Mouse (Mus musculus): ENCODE measurements around the gene Paics. TPM values are rescaled to one million over a fixed set of nuclear protein-coding genes. Genes with fewer than 3 reads are reported as not detected.
"Not testable (repeated sequence)": the region's sequence is repeated elsewhere in the genome, so short reads cannot be mapped to it uniquely, and the experiment has no call there.

Gene Paics
- 244 and 254 TPM in 2 replicates for polyA plus RNA-seq (2014; fragmentation: Nextera tagmentation; extraction: Ambion mirVana)

GRCm38 (mm10) chr5:76951106-76952027 lies at the start of gene Paics, which contains the start of gene Ppat:
TSS of gene Paics (plus strand) at chr5:76951307.
TSS of gene Ppat (minus strand) at chr5:76951578.
- Histone ChIP-seq H3K4me1 (ENCODE audit: control insufficient read depth, insufficient read depth, low read length) (peaks cover 25% of the 10 kb centered on the region), H3K4me3 (ENCODE audit: low read depth, low read length) (peak within 1 kb of the TSS; percentile 70), H3K4me2 (replicated peaks; ENCODE audit: low read depth, low read length) (peak within 1 kb of the TSS; percentile 82), H3K27ac (ENCODE audit: low read length) (peak within 1 kb of the TSS; percentile 88), H3K27me3 (ENCODE audit: control insufficient read depth, insufficient read depth, low read length) (no peaks in the 10 kb centered on the region), H3K36me3 (ENCODE audit: control insufficient read depth, insufficient read depth, low read length) (peaks cover 10% of the 10 kb centered on the region; the same call in 1 of the 2 replicates), H3K9me3 (ENCODE audit: control insufficient read depth, low read depth, low read length) (no peaks in the 10 kb centered on the region), H3K9ac (replicated peaks; ENCODE audit: low read depth, low read length) (peak within 1 kb of the TSS; percentile 66)
- ATAC-seq (ENCODE audit: insufficient number of reproducible peaks, insufficient read depth, low FRiP score, low read depth): peak; percentile 96
- under 1% methylated on average over 80 of the region's 81 CpGs for WGBS

- Histone ChIP-seq H3K4me1 (ENCODE audit: control insufficient read depth, insufficient read depth, low read length) (0 out of 2 replicates have a peak, but pooled peaks cover 7% of the 10 kb centered on the region), H3K36me3 (ENCODE audit: control insufficient read depth, insufficient read depth, low read length) (peaks cover 2% of the 10 kb centered on the region; the same call in 1 of the 2 replicates), H3K27me3 (ENCODE audit: control insufficient read depth, insufficient read depth, low read length) (no peaks in the 10 kb centered on the region), H3K4me2 (replicated peaks; ENCODE audit: low read depth, low read length) (no peak overlapping the region), H3K4me3 (ENCODE audit: low read depth, low read length) (no peak overlapping the region), H3K27ac (ENCODE audit: low read length) (no peak overlapping the region), H3K9ac (replicated peaks; ENCODE audit: low read depth, low read length) (no peak overlapping the region), H3K9me3 (ENCODE audit: control insufficient read depth, low read depth, low read length) (no peaks in the 10 kb centered on the region)
- no peak for ATAC-seq (ENCODE audit: insufficient number of reproducible peaks, insufficient read depth, low FRiP score, low read depth)
- 72% methylated on average over 4 of the region's 4 CpGs for WGBS
These were observed 49.0 kb upstream of the Paics start for GRCm38 (mm10) chr5:76902131-76902530.

GRCm38 (mm10) chr5:76904713-76905404 lies 46.2 kb upstream of the Paics start:
- Histone ChIP-seq H3K4me2 (replicated peaks; ENCODE audit: low read depth, low read length) (peak overlapping the region; percentile 59), H3K27me3 (ENCODE audit: control insufficient read depth, insufficient read depth, low read length) (no peaks in the 10 kb centered on the region), H3K9ac (replicated peaks; ENCODE audit: low read depth, low read length) (peak overlapping the region; percentile 82), H3K36me3 (ENCODE audit: control insufficient read depth, insufficient read depth, low read length) (peaks cover 2% of the 10 kb centered on the region; the same call in 1 of the 2 replicates), H3K4me1 (ENCODE audit: control insufficient read depth, insufficient read depth, low read length) (0 out of 2 replicates have a peak, but pooled peaks cover 7% of the 10 kb centered on the region), H3K9me3 (ENCODE audit: control insufficient read depth, low read depth, low read length) (no peaks in the 10 kb centered on the region), H3K27ac (ENCODE audit: low read length) (peak overlapping the region; percentile 89), H3K4me3 (ENCODE audit: low read depth, low read length) (peak overlapping the region; percentile 74)
- 3% methylated on average over 19 of the region's 19 CpGs for WGBS
- no peak for ATAC-seq (ENCODE audit: insufficient number of reproducible peaks, insufficient read depth, low FRiP score, low read depth)

- Histone ChIP-seq H3K36me3 (ENCODE audit: control insufficient read depth, insufficient read depth, low read length) (peaks cover 2% of the 10 kb centered on the region; the same call in 1 of the 2 replicates), H3K4me3 (ENCODE audit: low read depth, low read length) (peak within 1 kb of the TSS; percentile 74), H3K9ac (replicated peaks; ENCODE audit: low read depth, low read length) (peak within 1 kb of the TSS; percentile 82), H3K4me1 (ENCODE audit: control insufficient read depth, insufficient read depth, low read length) (0 out of 2 replicates have a peak, but pooled peaks cover 7% of the 10 kb centered on the region), H3K27ac (ENCODE audit: low read length) (peak within 1 kb of the TSS; percentile 89), H3K9me3 (ENCODE audit: control insufficient read depth, low read depth, low read length) (no peaks in the 10 kb centered on the region), H3K27me3 (ENCODE audit: control insufficient read depth, insufficient read depth, low read length) (no peaks in the 10 kb centered on the region), H3K4me2 (replicated peaks; ENCODE audit: low read depth, low read length) (peak within 1 kb of the TSS; percentile 63)
- ATAC-seq (ENCODE audit: insufficient number of reproducible peaks, insufficient read depth, low FRiP score, low read depth): peak; percentile 97
- WGBS: under 1% methylated on average over 47 of the region's 47 CpGs
These were observed 45.5 kb upstream of the Paics start, which contains the start of gene Aasdh for GRCm38 (mm10) chr5:76905405-76906154. TSS of gene Aasdh (minus strand) at chr5:76905514.

- Histone ChIP-seq H3K9ac (replicated peaks; ENCODE audit: low read depth, low read length) (peak overlapping the region; percentile 82), H3K4me2 (replicated peaks; ENCODE audit: low read depth, low read length) (peak overlapping the region; percentile 63), H3K4me3 (ENCODE audit: low read depth, low read length) (peak overlapping the region; percentile 74), H3K4me1 (ENCODE audit: control insufficient read depth, insufficient read depth, low read length) (0 out of 2 replicates have a peak, but pooled peaks cover 7% of the 10 kb centered on the region), H3K36me3 (ENCODE audit: control insufficient read depth, insufficient read depth, low read length) (peaks cover 2% of the 10 kb centered on the region; the same call in 1 of the 2 replicates), H3K27ac (ENCODE audit: low read length) (peak overlapping the region; percentile 89; the same call in 1 of the 2 replicates), H3K9me3 (ENCODE audit: control insufficient read depth, low read depth, low read length) (no peaks in the 10 kb centered on the region), H3K27me3 (ENCODE audit: control insufficient read depth, insufficient read depth, low read length) (no peaks in the 10 kb centered on the region)
- no peak for ATAC-seq (ENCODE audit: insufficient number of reproducible peaks, insufficient read depth, low FRiP score, low read depth)
- WGBS: 36% methylated on average over 3 of the region's 3 CpGs
These were observed 45.0 kb upstream of the Paics start for GRCm38 (mm10) chr5:76906155-76906499.

- 0 out of 2 replicates have a peak, but pooled peaks cover 7% of the 10 kb centered on the region for H3K4me1 ChIP-seq (ENCODE audit: control insufficient read depth, insufficient read depth, low read length)
- H3K27me3 ChIP-seq (ENCODE audit: control insufficient read depth, insufficient read depth, low read length): no peaks in the 10 kb centered on the region
- no peak overlapping the region for H3K4me2 ChIP-seq (replicated peaks; ENCODE audit: low read depth, low read length)
- 0 out of 2 replicates have a peak, but pooled peaks have one; percentile 46 for ATAC-seq (ENCODE audit: insufficient number of reproducible peaks, insufficient read depth, low FRiP score, low read depth)
- no peaks in the 10 kb centered on the region for H3K9me3 ChIP-seq (ENCODE audit: control insufficient read depth, low read depth, low read length)
- H3K36me3 ChIP-seq (ENCODE audit: control insufficient read depth, insufficient read depth, low read length): peaks cover 7% of the 10 kb centered on the region; the same call in 1 of the 2 replicates
- H3K27ac ChIP-seq (ENCODE audit: low read length): no peak overlapping the region
- no peak overlapping the region for H3K4me3 ChIP-seq (ENCODE audit: low read depth, low read length)
- 70% methylated on average over 3 of the region's 3 CpGs for WGBS
- no peak overlapping the region for H3K9ac ChIP-seq (replicated peaks; ENCODE audit: low read depth, low read length)
These were observed 40.3 kb upstream of the Paics start for GRCm38 (mm10) chr5:76910807-76911206.

- not testable (repeated sequence) for H3K9ac ChIP-seq (replicated peaks; ENCODE audit: low read depth, low read length); H3K4me2 ChIP-seq (replicated peaks; ENCODE audit: low read depth, low read length); H3K27me3 ChIP-seq (ENCODE audit: control insufficient read depth, insufficient read depth, low read length); H3K27ac ChIP-seq (ENCODE audit: low read length); ATAC-seq (ENCODE audit: insufficient number of reproducible peaks, insufficient read depth, low FRiP score, low read depth); H3K4me1 ChIP-seq (ENCODE audit: control insufficient read depth, insufficient read depth, low read length); H3K4me3 ChIP-seq (ENCODE audit: low read depth, low read length); H3K36me3 ChIP-seq (ENCODE audit: control insufficient read depth, insufficient read depth, low read length); H3K9me3 ChIP-seq (ENCODE audit: control insufficient read depth, low read depth, low read length)
- WGBS: 96% methylated on average over 5 of the region's 5 CpGs
These were observed 38.6 kb upstream of the Paics start for GRCm38 (mm10) chr5:76912522-76912921.

Data from stomach, embryonic 14.5 days (tissue).